Mouse (Mus musculus) monocyte, adult 2 months (primary cell): Measurements from ENCODE around the gene Oog2.
"Not testable (repeated sequence)": the region's sequence is repeated elsewhere in the genome, so short reads cannot be mapped to it uniquely, and the experiment has no call there.

Source experiments
- DNase-seq, 2 experiments: peaks; one replicate each; pipeline ENCODE4 v3.0.0; 2022; ENCODE audit warnings: low spot score in 2 of 2, low read depth in 1 of 2

The Oog2 gene

GRCm38 (mm10) chr4:144190419-144190818 is at the start of gene Oog2:
Oog2 (plus strand) TSS chr4:144190719.
- DNase-seq = no peak

DNA sequence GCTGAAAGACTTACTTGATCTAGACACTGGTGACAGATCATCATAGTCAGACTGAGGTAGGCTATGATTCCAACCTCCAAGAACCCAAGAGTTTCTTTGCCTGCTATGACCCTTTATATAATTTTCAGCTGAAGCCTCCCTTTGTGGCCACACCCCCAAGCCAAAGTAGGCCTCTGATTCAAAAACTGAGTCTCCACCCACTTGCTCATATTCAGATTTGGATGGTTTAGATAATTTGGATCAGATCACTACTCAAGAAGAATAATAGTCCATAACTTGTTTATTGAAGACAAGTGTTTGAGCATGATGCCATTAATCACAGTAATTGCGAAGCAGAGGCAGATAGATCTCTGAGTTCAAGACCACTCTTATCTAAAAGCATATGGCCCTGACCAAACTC is 28.0 kb upstream of the Oog2 start, which contains the start of gene Oog3:
Gene Oog3 (minus strand): TSS at position 101 of the 400 bp plus-strand sequence.
- DNase-seq = no peak

- DNase-seq = not testable (repeated sequence)
Measured at GRCm38 (mm10) chr4:144213218-144213617, 22.7 kb downstream of the Oog2 start, which contains the start of gene C87977. C87977 (minus strand) TSS chr4:144213318.
